Mouse (Mus musculus) E14TG2a.4 (cell line): Measurements from ENCODE around the gene Ap2a2.

Source experiments
- H3K27me3 ChIP-seq: 2 replicates; pipeline ENCODE4 v1.6.1; 2014; ENCODE audit warnings: low read length, control low read depth; ENCODE audit not compliant: insufficient read depth
- H3K36me3 ChIP-seq: 2 replicates; pipeline ENCODE4 v1.6.1; 2014; ENCODE audit warnings: low read length, control low read depth; ENCODE audit not compliant: insufficient read depth
- H3K4me1 ChIP-seq: replicated peaks from 2 replicates; pipeline ENCODE4 v1.6.1; 2014; ENCODE audit warnings: low read depth, low read length, control low read depth
- H3K4me3 ChIP-seq: replicated peaks from 2 replicates; pipeline ENCODE4 v1.5.1; 2014; ENCODE audit warnings: mild to moderate bottlenecking, low read length
- H3K9me3 ChIP-seq: 2 replicates; pipeline ENCODE4 v1.6.1; 2014; ENCODE audit warnings: low read length, control low read depth
- POU5F1 ChIP-seq: IDR thresholded peaks from 2 replicates; pipeline ENCODE4 v1.6.1; 2014; ENCODE audit warnings: low read length, borderline replicate concordance

Gene Ap2a2

DNA sequence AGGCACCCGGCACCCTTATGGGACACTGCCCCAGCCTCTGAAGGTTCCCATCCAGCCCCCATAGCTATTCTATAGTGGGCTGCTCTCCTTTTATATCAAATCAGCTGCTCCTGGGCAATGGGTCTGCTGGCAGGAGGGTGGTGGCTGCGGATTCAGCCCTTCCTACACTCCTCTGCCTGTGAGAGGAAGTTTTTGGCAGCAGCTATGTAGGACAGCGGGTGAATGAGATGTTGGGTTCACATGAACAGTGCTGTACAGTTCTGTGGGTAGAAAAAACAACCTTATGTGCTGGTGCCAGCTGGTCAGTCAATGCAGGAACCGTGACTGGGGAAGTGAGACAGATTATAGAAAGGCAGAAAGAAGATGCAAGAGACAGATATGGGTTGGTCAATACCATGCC, 116.9 kb downstream of the Ap2a2 start:
- Histone ChIP-seq H3K4me1 (peaks cover 4% of the 10 kb centered on the region), H3K9me3 (no peaks in the 10 kb centered on the region), H3K27me3 (no peaks in the 10 kb centered on the region), H3K36me3 (no peaks in the 10 kb centered on the region), H3K4me3 (no peak overlapping the region)
- no peak for TF ChIP-seq POU5F1
